Mouse (Mus musculus): Measurements from ENCODE around the gene Tor1aip2. TPM values are rescaled to one million over a fixed set of nuclear protein-coding genes. Genes with fewer than 3 reads are reported as not detected.

The Tor1aip2 gene
- polyA plus RNA-seq (2021) = 111 TPM

DNA sequence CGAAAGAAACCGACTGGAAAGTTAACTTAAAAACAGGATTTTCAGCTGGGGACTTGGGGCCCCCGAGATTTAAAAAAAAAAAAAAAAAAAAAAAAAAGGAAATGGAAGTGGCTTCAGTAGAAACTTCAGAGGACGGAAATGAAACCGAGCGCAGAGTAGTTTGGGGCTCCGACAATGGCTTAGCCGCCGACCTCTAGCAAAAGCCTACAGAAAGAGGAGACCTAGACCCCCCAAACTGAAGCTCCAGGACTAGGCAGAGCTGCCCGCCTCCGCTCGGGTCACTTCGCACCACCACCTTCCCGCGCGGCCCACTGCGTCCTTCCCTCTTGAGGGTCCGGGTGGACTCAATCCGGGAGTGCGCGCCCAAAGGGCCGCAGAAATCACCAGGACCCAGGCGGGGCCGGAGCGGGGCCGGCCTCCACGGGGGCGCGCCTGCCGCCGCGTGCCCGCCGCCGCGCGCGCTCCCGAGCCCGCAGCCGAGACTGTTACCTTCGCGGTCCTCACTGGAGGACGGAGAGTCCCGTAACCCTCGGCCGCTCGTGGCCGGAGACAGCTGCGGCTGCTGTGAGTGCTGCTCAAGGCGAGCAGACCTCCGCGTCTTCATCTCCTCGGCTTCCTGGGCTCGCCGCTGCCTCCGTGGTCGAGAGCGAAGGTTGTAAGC is at the start of gene Tor1aip2:
Gene Tor1aip2, plus strand, starts transcription at position 135 of the 661 bp plus-strand sequence.
- TF ChIP-seq CTCF (IDR thresholded peaks at IDR 0.05) = no peak
- ATAC-seq (peak; percentile 48), DNase-seq (ENCODE audit: low read depth, low spot score) (no peak)
- ChIA-PET POLR2A (interaction anchor here (0.6 to 1.0 kb wide), 5 partner anchors 10 to 1885 kb away, joined by 3 to 5 read pairs (median 3); no protein-coding TSS in a partner anchor), CTCF (interaction anchor here (1.4 to 2.5 kb wide), 2 partner anchors 10 to 12 kb away, joined by 3 to 9 read pairs; no protein-coding TSS in a partner anchor)
- in situ Hi-C loops (cut with MboI; ENCODE audit: low pct_unique_long_range_greater_than_20kb) = no loop called here
- H3K27me3 ChIP-seq = no peaks in the 10 kb centered on the region

DNA sequence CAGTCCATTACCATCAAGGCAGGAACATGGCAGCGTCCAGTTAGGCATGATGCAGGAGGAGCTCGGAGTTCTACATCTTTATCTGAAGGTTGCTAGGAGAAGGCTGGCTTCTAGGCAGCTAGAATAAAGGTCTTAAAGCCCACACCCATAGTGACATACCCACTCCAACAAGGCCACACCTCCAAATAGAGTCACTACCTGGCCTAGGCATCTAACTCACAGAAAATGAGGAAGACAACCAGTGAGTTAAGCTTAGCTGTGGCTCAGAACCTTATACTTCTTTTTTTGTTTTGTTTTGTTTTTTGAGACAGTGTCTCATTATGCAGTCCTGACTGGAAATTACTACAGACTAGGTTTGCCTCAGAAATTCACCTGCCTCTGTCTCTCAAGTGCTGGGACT is 47.6 kb upstream of the Tor1aip2 start:
- DNase-seq (ENCODE audit: low read depth, low spot score) = no peak
- ChIA-PET POLR2A (no interaction called here), CTCF (no interaction called here)
- in situ Hi-C loops (cut with MboI; ENCODE audit: low pct_unique_long_range_greater_than_20kb) = no loop called here
- no peaks in the 10 kb centered on the region for H3K27me3 ChIP-seq
- no peak for ATAC-seq
- no peak for TF ChIP-seq CTCF (IDR thresholded peaks at IDR 0.05)

DNA sequence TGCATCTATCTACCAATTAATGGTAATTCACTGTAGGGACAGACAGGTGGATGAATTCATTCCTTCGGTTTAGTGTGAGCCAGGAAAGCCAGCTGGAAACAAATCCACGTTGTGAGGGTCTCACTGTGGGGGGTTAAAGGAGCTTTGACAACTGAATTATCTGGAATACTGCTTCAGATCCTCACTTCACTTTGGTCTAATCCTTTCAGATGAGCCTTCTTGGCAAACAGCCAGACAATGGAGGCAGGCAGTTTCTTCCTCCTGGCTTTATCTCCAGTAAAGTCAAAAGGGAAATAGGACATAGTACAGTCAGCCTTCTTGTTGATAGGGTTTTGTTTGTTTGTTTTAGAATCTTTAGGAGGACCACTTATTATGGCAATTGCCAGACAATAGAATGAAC is 45.8 kb upstream of the Tor1aip2 start:
- ATAC-seq (no peak), DNase-seq (ENCODE audit: low read depth, low spot score) (no peak)
- no peaks in the 10 kb centered on the region for H3K27me3 ChIP-seq
- in situ Hi-C loops (cut with MboI; ENCODE audit: low pct_unique_long_range_greater_than_20kb) = no loop called here
- ChIA-PET CTCF (no interaction called here), POLR2A (no interaction called here)
- no peak for TF ChIP-seq CTCF (IDR thresholded peaks at IDR 0.05)

DNA sequence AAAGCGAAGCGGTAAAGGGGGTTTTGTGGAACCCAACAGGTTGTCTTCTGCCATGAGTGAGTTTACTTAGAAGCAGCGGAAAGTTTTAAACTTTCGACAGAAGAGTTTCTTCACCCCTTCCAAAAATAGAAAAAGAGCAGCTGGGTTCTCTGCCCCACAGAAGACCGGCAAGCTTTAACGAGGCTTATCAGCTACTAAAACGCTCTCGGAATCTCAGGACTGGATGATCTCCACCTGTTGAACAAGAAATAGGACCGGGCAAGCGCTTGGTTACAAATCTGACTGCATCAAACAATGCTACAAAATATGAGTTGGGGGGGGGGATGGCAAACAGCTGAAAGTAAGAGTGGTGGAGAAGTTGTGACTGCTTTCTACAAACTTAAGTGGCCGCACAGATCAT is 44.8 kb upstream of the Tor1aip2 start:
- ATAC-seq = no peak
- in situ Hi-C loops (cut with MboI; ENCODE audit: low pct_unique_long_range_greater_than_20kb) = no loop called here
- CTCF ChIA-PET = no interaction called here
- no peak for DNase-seq (ENCODE audit: low read depth, low spot score)
- H3K27me3 ChIP-seq = no peaks in the 10 kb centered on the region
- TF ChIP-seq CTCF (IDR thresholded peaks at IDR 0.05) = no peak
- POLR2A ChIA-PET = no interaction called here

DNA sequence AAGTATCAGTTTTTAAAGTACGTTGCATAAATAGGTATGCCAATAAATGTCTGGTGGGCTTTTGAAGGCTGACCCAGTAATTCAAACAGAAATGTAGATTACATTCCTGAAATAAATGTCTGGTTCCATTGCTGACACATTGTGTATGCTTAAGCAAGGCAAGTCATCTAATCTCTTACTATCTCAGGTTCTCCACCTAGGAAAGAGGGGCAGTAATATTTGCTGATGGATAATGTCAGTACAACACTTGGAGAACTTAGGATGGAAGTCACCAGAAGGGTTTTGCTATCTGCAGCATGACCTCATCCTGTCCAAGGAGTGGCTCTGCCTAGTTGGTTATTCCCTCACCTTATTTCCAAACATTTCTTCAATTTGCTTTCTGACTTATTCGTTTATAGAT is 40.7 kb upstream of the Tor1aip2 start:
- no peaks in the 10 kb centered on the region for H3K27me3 ChIP-seq
- in situ Hi-C loops (cut with MboI; ENCODE audit: low pct_unique_long_range_greater_than_20kb) = no loop called here
- DNase-seq (ENCODE audit: low read depth, low spot score) (no peak), ATAC-seq (no peak)
- ChIA-PET CTCF (no interaction called here), POLR2A (no interaction called here)
- no peak for TF ChIP-seq CTCF (IDR thresholded peaks at IDR 0.05)

DNA sequence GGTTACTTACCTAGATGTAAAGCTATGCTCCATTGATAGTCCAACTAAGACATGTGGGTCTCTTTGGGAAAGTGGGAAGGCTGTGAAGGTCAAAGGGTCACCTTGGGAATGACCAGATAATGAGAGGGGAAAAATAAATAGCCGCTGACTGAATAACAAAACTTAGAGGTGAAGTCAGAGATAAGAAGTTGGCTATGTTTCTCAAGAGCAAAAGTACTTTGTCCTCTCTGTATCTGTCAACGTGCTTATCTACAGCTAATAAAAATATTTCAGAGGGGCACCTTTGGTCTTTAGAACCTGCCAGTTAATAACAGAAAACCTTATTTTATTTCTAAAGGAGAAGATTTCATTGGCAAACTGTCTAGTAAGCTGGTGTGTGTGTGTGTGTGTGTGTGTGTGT is 39.6 kb upstream of the Tor1aip2 start:
- ChIA-PET POLR2A (no interaction called here), CTCF (no interaction called here)
- in situ Hi-C loops (cut with MboI; ENCODE audit: low pct_unique_long_range_greater_than_20kb) = no loop called here
- H3K27me3 ChIP-seq = no peaks in the 10 kb centered on the region
- TF ChIP-seq CTCF (IDR thresholded peaks at IDR 0.05) = no peak
- ATAC-seq (no peak), DNase-seq (ENCODE audit: low read depth, low spot score) (no peak)

DNA sequence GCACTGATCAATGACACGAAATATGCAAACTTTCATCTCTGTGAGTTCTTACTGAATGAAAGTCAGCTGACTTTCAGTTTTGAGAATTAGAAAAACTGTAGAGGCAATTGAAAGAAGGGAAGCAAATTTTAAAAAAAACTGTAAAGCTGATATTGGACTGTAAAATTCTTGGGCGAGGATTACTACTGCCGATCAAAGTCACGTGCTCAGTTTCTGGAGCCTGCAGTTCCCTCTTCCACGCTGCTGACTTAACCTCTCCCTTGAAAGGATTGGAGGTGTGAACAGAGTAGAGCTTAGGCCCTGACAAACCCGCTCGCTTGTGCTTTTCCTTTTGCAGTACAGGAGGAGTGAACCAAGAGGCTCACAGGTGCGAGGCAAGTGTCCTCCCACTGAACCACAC is 32.8 kb upstream of the Tor1aip2 start:
- ATAC-seq (no peak), DNase-seq (ENCODE audit: low read depth, low spot score) (no peak)
- POLR2A ChIA-PET = interaction anchor here (0.6 kb wide), 1 partner anchor 19 kb away, joined by 3 read pairs; no protein-coding TSS in a partner anchor
- H3K27me3 ChIP-seq = no peaks in the 10 kb centered on the region
- CTCF ChIA-PET = no interaction called here
- in situ Hi-C loops (cut with MboI; ENCODE audit: low pct_unique_long_range_greater_than_20kb) = no loop called here
- TF ChIP-seq CTCF (IDR thresholded peaks at IDR 0.05) = no peak

DNA sequence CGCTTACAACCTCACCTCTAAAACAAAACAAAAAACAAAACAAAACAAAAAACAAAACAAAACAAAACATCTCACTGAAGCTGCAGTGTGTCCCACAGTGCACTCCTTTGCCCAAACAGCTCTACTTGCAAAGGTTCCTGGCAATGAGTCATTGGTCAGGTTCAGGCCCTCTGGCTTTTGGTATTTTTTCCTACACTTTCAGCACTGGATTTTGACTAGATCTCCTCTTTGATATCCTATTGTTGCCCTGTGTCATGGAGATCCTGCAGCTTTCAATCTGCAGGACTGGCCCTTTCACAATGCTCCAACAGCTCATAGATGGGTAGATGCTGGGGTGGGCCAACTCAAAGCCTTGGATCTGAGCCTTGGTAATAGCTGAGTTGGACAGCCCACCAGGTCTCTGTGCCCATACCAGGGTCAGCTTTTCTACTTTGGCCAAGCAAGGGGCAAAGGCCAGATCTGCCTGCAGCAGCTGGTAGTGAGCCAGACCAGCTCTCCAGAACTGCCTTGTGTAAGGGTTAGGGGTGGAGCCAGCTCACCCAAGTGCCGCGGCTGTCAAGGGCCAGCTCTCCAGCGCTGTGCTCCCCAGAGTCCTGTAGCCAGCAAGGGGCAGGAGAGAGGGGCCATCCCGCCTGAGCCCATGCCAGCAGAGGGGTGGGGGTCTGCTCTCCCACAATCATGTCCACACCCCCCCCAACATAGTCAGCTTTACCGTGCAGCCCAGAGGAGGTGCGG is 31.8 kb upstream of the Tor1aip2 start:
- POLR2A ChIA-PET = no interaction called here
- in situ Hi-C loops (cut with MboI; ENCODE audit: low pct_unique_long_range_greater_than_20kb) = no loop called here
- CTCF ChIA-PET = interaction anchor here (1.3 kb wide), 1 partner anchor 12 kb away, joined by 4 read pairs; no protein-coding TSS in a partner anchor
- ATAC-seq = no peak
- no peak for TF ChIP-seq CTCF (IDR thresholded peaks at IDR 0.05)
- H3K27me3 ChIP-seq = no peaks in the 10 kb centered on the region
- no peak for DNase-seq (ENCODE audit: low read depth, low spot score)

DNA sequence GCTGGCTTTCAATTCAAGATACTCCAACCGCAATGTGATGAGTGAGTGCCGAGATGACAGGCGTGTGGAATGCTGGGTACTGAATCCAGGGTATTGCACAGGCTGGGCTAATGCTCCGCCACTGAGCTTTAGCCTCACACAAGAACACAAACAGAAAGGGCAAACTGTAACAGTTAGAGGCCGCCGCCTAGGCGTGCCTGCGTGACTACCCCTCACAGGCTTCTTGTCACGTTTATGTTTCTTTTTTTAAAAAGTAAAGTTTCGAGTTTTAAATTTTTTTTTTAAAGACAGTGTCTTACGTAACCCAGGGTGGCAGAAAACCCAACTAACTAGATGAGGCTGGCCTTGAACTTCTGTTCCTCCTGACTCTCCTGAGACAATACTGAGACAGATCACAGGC is 29.3 kb upstream of the Tor1aip2 start:
- CTCF ChIA-PET = no interaction called here
- in situ Hi-C loops (cut with MboI; ENCODE audit: low pct_unique_long_range_greater_than_20kb) = no loop called here
- TF ChIP-seq CTCF (IDR thresholded peaks at IDR 0.05) = no peak
- no peak for ATAC-seq
- POLR2A ChIA-PET = no interaction called here
- no peak for DNase-seq (ENCODE audit: low read depth, low spot score)
- no peaks in the 10 kb centered on the region for H3K27me3 ChIP-seq

DNA sequence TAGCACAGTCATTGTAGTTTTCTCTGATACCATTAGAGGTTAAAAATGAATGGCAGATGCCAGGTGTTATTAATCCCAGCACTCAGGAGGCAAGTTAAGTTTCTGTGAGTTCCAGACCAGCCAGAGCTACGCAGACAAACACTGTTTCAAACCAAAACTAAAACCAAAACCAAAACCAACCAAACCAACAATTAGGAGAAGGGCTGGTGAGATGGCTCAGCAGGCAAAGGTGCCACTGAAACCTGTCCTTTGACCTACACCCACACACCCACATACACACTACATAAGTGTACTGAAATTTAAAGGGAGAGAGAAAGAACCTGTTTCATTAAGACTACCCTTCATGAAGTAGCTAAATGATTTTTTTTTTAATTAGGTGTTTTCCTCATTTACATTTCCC is 26.2 kb upstream of the Tor1aip2 start:
- no peaks in the 10 kb centered on the region for H3K27me3 ChIP-seq
- in situ Hi-C loops (cut with MboI; ENCODE audit: low pct_unique_long_range_greater_than_20kb) = no loop called here
- TF ChIP-seq CTCF (IDR thresholded peaks at IDR 0.05) = no peak
- no peak for ATAC-seq
- ChIA-PET CTCF (interaction anchor here (1.5 kb wide), 1 partner anchor 12 kb away, joined by 7 read pairs; no protein-coding TSS in a partner anchor), POLR2A (interaction anchor here (0.7 kb wide), 1 partner anchor 14 kb away, joined by 3 read pairs; no protein-coding TSS in a partner anchor)
- no peak for DNase-seq (ENCODE audit: low read depth, low spot score)

DNA sequence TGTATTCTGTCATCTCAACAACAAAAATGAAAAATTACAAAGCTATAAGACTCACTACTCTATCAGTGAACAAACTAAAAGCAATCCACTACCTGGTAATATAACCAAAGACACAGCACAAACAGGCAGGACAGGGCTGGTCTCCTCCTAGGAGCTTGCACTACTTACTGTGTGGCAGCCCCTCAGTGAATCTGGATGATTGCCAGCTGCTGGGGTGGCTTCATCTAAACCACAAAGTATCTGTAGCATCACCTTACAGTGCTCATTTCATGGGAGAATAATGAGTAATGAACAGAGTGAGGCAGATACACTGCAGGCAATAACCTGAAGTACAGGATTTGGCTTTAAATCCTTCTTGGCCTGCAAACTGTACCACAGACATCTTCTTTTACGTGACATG is 15.4 kb upstream of the Tor1aip2 start:
- POLR2A ChIA-PET = no interaction called here
- CTCF ChIA-PET = interaction anchor here (1.0 to 1.4 kb wide), 2 partner anchors 11 to 15 kb away, joined by 3 read pairs; no protein-coding TSS in a partner anchor
- ATAC-seq (no peak), DNase-seq (ENCODE audit: low read depth, low spot score) (no peak)
- TF ChIP-seq CTCF (IDR thresholded peaks at IDR 0.05) = no peak
- in situ Hi-C loops (cut with MboI; ENCODE audit: low pct_unique_long_range_greater_than_20kb) = no loop called here
- H3K27me3 ChIP-seq = no peaks in the 10 kb centered on the region

All from Patski (cell line).